Mouse (Mus musculus): Measurements from ENCODE around the gene Fbxo31. TPM values are rescaled to one million over a fixed set of nuclear protein-coding genes. Genes with fewer than 3 reads are reported as not detected.

Fbxo31 gene
- 13.9 and 15.0 TPM in 2 replicates for polyA plus RNA-seq (2016; fragmentation: Nextera tagmentation; extraction: Ambion mirVana)

DNA sequence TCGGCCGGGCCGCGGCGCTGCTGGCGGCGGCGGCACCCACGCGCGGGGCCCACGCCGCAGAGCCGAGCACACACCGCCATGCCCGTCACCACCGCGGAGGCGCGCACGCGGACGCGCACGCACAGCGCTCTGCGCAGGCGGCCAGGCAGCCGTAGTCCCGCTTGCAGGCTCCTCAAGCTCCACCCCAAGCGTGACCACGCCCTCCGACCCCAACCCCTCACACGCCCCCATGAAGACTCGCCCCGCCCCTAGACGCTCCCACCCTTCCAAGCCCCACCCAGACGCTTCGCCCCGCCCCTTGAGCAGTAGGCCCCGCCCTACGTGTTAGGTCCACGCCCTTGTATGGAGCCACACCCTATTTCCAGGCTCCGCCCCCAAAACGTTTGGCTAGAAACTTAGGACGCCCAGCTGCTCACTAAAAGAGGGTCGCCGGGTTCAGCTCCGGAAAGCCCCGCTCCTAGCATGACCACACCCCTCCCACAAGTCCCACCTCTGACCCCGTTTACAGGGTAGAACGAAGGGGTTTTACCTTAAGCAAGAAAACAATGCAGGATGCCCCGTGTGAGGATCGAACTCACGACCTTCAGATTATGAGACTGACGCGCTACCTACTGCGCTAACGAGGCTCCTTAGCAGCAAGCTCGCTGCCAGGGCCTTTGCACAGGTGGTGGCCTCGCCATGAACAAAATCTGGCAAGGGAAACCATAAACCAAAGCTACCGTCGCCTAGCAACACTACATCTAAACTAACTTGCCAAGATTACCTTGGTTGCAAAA lies at the start of gene Fbxo31:
Fbxo31 (minus strand) TSS at position 131 of the 776 bp plus-strand sequence.
- Histone ChIP-seq H3K9me3 (no peaks in the 10 kb centered on the region), H3K4me3 (peak within 1 kb of the TSS; percentile 90), H3K36me3 (replicated peaks) (no peaks in the 10 kb centered on the region), H3K4me1 (peaks cover 56% of the 10 kb centered on the region), H3K27ac (replicated peaks) (peak within 1 kb of the TSS; percentile 87), H3K27me3 (replicated peaks; ENCODE audit: low read depth, poor library complexity, severe bottlenecking) (no peaks in the 10 kb centered on the region)
- WGBS = under 1% methylated on average over 63 of the region's 63 CpGs
- peak; percentile 99 for DNase-seq (ENCODE audit: low spot score)

DNA sequence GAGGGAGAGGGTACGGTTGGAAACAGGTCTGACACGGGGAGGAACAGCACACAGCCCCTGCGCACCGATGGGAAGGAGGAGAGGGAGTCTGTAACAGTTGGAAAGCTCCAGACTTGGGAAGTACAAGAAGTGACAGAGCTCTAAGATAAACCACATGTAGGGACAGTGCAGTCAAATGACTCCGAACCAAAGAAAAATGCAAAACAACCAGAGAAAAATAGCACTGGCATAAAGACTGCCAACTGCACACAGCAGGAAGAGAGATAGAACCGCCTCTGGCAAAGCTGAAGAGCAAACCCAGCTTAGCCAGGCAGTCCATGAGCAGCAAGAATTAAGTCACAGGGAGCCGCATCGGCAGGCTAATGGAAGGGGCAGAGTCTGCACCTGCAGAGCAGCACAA lies 44.4 kb upstream of the Fbxo31 start:
- Histone ChIP-seq H3K27me3 (replicated peaks; ENCODE audit: low read depth, poor library complexity, severe bottlenecking) (no peaks in the 10 kb centered on the region), H3K4me1 (peaks cover 22% of the 10 kb centered on the region), H3K4me3 (no peak overlapping the region), H3K36me3 (replicated peaks) (peaks cover 60% of the 10 kb centered on the region), H3K27ac (replicated peaks) (no peak overlapping the region), H3K9me3 (no peaks in the 10 kb centered on the region)
- no peak for DNase-seq (ENCODE audit: low spot score)
- 93% methylated on average over 8 of the region's 8 CpGs for WGBS

DNA sequence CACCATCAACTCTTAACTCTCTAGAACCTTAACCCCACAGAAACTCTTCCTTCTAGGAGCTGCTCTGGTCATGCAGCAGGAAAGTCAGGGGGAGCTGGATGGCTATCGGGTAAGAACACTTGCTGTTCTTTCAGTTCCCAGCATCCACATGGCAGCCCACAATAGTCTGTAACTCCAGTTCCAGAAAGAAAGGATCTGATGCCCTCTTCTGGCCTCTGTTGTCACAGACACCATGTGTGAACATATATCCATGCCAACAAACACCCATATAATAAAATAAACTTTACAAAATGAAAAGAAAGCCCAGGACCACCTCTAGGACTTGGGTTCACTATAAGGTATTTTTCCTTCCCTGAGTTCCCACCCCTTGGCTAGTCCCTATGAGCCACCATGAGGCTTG lies 43.3 kb upstream of the Fbxo31 start:
- Histone ChIP-seq H3K27ac (replicated peaks) (no peak overlapping the region), H3K9me3 (no peaks in the 10 kb centered on the region), H3K4me3 (no peak overlapping the region), H3K4me1 (peaks cover 22% of the 10 kb centered on the region), H3K27me3 (replicated peaks; ENCODE audit: low read depth, poor library complexity, severe bottlenecking) (no peaks in the 10 kb centered on the region), H3K36me3 (replicated peaks) (peaks cover 60% of the 10 kb centered on the region)
- no peak for DNase-seq (ENCODE audit: low spot score)
- 74% methylated on average over 1 of the region's 1 CpGs for WGBS

DNA sequence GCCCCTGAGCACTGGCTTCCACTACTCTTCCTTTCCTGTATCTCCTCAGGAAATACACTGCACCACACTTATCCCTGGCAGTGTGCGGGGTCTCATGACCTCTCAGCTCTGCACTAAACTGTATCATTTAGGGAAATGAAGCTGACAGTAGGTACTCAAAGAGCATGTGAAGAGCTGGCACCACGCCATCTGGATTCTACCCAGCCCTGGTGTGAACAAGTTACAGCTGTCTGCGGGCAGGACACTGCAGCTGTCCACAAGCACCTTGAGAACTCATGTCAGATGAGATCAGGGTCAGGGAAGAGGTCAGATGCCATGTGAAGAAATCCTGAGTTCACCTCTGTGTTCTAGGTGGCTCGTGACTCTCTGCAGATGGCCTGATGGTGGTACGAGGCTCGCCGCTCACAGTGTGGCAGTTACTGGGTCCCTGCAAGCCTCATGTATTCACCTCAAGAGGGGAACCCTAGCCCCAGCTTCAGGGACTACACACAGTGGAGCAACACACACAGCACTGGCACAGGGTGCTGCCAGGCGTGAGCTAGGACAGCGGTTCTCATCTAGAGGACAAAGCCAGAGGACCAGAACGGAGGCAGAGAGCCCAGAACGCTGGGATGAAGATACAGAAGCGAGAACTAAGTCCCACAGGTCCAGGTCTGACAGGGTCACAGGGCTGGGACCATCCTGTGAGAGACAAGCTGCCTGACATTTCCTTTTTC lies 42.4 kb upstream of the Fbxo31 start:
- no peak for DNase-seq (ENCODE audit: low spot score)
- Histone ChIP-seq H3K9me3 (no peaks in the 10 kb centered on the region), H3K4me1 (peaks cover 14% of the 10 kb centered on the region), H3K36me3 (replicated peaks) (peaks cover 60% of the 10 kb centered on the region), H3K27ac (replicated peaks) (0 out of 2 replicates have a peak overlapping the region, but pooled peaks have one; percentile 16), H3K4me3 (no peak overlapping the region), H3K27me3 (replicated peaks; ENCODE audit: low read depth, poor library complexity, severe bottlenecking) (no peaks in the 10 kb centered on the region)
- 87% methylated on average over 12 of the region's 12 CpGs for WGBS

DNA sequence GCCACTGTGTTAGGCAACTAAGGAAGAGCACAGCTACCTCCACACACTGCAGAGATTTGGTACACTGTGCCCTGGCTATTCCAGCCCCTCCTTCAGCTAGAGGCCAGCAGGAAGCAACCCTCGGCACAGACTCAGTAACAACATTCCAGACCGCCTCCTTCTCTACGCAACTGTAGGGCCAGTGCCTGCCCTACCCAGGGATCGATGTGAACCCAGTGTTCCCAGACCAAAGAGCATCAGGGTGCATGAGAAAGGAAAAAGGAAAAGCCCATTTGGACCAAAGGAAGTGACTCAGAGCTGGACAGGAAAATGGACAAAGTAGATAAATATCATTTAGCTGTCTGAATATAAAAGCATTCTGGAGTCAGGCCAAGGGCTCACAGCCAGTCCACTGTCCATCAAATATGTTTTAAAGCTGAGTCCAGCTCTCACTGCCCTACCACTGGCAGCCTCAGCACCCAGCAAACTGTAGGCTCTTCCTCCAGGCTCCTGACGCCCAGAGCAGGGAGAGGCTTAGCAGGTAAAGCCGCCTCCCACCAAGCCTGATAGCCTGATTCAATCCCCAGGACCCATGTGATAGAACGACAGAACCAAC lies 40.9 kb upstream of the Fbxo31 start:
- Histone ChIP-seq H3K9me3 (no peaks in the 10 kb centered on the region), H3K36me3 (replicated peaks) (peaks cover 64% of the 10 kb centered on the region), H3K27ac (replicated peaks) (no peak overlapping the region), H3K4me1 (peaks cover 7% of the 10 kb centered on the region), H3K4me3 (no peak overlapping the region), H3K27me3 (replicated peaks; ENCODE audit: low read depth, poor library complexity, severe bottlenecking) (no peaks in the 10 kb centered on the region)
- no peak for DNase-seq (ENCODE audit: low spot score)
- 66% methylated on average over 7 of the region's 7 CpGs for WGBS

DNA sequence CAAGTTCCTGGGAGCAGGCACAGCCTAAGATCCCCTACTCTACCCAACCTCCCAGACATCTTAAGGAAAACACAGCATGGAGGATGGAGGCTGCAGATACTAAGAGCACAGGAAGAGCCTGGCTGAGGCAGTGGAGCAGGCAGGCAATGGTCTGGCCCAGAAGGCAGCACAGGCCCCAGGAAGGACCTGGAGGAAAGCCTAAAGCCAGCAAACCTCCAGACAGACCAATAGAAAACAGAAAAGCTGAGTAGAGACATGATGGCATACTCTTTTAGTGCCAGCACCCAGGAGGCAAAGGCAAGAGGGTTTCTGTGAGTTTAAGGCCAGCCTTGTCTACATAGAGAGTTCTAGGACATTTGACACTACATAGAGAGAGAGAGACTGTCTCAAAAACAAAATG lies 34.8 kb upstream of the Fbxo31 start:
- Histone ChIP-seq H3K27me3 (replicated peaks; ENCODE audit: low read depth, poor library complexity, severe bottlenecking) (no peaks in the 10 kb centered on the region), H3K36me3 (replicated peaks) (peaks cover 79% of the 10 kb centered on the region), H3K27ac (replicated peaks) (no peak overlapping the region), H3K4me3 (no peak overlapping the region), H3K4me1 (no peaks in the 10 kb centered on the region; the same call in 1 of the 2 replicates), H3K9me3 (no peaks in the 10 kb centered on the region)
- DNase-seq (ENCODE audit: low spot score) = no peak

DNA sequence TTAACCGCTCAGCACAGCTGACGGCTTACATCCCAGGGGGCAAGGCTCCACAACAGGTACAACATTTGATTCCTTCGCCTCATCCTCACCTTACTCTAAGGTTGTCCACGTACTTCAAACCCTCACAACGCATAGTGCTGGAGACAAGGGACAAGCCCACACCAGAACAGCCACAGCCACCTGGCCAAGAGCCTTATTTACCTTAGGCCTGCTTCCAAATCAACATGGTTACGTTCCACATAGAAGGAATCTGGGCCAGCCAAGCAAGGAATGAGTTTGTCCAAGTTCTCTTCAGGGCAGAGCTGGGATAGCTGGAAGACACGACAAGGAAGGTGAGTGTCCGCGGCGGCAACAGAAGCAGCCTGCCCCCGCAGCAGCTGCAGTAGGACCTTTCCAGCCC lies 31.3 kb upstream of the Fbxo31 start:
- 94% methylated on average over 11 of the region's 11 CpGs for WGBS
- H3K36me3 ChIP-seq (replicated peaks) = peaks cover 79% of the 10 kb centered on the region
- H3K4me3 ChIP-seq = no peak overlapping the region
- H3K27ac ChIP-seq (replicated peaks) = no peak overlapping the region
- H3K27me3 ChIP-seq (replicated peaks; ENCODE audit: low read depth, poor library complexity, severe bottlenecking) = no peaks in the 10 kb centered on the region
- no peak for DNase-seq (ENCODE audit: low spot score)
- no peaks in the 10 kb centered on the region for H3K9me3 ChIP-seq
- H3K4me1 ChIP-seq = no peaks in the 10 kb centered on the region; the same call in 1 of the 2 replicates

DNA sequence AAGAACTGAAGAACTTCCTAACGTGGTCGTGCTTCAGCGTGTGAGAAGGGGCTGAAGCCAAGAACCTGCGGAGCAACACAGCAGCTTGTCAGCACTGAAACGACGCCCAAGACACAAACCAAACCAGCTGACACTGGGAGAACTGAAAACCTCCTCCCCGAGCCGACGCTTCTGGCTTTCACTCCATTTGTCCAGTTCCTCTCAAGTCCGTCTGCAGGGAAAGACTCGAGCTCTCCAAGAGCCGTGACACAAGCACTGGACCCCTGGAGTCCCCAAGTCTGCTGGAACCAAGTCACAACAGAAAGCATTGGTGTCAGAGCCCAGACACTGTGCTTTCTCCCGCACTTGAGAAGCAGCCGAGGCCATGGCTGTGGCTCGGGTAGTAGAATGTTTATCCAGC lies 30.6 kb upstream of the Fbxo31 start:
- H3K4me1 ChIP-seq = no peaks in the 10 kb centered on the region; the same call in 1 of the 2 replicates
- no peak overlapping the region for H3K4me3 ChIP-seq
- H3K36me3 ChIP-seq (replicated peaks) = peaks cover 83% of the 10 kb centered on the region
- no peak overlapping the region for H3K27ac ChIP-seq (replicated peaks)
- no peaks in the 10 kb centered on the region for H3K9me3 ChIP-seq
- no peaks in the 10 kb centered on the region for H3K27me3 ChIP-seq (replicated peaks; ENCODE audit: low read depth, poor library complexity, severe bottlenecking)
- no peak for DNase-seq (ENCODE audit: low spot score)
- 93% methylated on average over 15 of the region's 15 CpGs for WGBS

DNA sequence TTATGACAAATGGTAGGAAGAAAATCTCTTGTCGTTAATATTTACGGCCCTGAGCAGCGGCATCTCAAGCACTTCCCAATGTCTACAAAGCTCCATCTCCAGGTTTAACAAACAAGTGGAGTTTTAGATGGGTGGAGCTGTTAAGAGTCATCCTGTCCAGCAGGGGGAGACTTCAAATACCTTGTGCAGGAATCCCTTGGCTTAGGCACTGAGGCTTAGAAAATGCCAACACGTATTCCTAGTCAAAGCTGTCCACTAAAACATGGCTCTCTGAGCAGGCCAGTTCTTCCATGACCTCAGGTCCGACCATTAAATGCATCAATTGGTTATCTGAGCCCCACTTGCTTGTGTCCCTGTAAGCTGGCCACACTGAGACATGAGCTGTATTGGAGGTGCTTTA lies 29.1 kb upstream of the Fbxo31 start:
- Histone ChIP-seq H3K27ac (replicated peaks) (no peak overlapping the region), H3K4me1 (no peaks in the 10 kb centered on the region), H3K9me3 (no peaks in the 10 kb centered on the region), H3K27me3 (replicated peaks; ENCODE audit: low read depth, poor library complexity, severe bottlenecking) (no peaks in the 10 kb centered on the region), H3K36me3 (replicated peaks) (peaks cover 97% of the 10 kb centered on the region), H3K4me3 (no peak overlapping the region)
- WGBS = 86% methylated on average over 5 of the region's 5 CpGs
- DNase-seq (ENCODE audit: low spot score) = no peak

DNA sequence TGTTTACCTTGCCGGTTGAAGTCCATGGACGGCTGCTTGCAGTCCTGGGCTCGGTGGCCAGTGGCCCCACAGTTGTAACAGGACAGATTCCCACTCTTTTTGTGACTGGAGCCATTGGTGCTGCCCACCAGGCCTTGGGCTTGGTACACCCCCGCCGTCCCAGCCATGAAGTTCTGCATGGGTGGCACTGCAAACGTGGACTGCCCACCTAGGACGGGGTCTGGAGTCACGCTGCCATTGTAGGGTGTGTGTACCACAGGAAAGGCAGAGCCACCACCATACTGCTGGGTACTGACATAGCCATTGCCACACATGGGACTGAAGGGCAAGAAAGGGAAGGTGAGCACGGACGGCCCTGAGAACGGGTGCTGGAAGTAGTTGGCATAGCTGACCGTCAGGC lies 25.2 kb upstream of the Fbxo31 start:
- no peaks in the 10 kb centered on the region for H3K27me3 ChIP-seq (replicated peaks; ENCODE audit: low read depth, poor library complexity, severe bottlenecking)
- H3K36me3 ChIP-seq (replicated peaks) = peaks cover 99% of the 10 kb centered on the region
- H3K4me1 ChIP-seq = no peaks in the 10 kb centered on the region
- H3K9me3 ChIP-seq = no peaks in the 10 kb centered on the region
- H3K4me3 ChIP-seq = no peak overlapping the region
- DNase-seq (ENCODE audit: low spot score) = no peak
- WGBS = 95% methylated on average over 12 of the region's 12 CpGs
- H3K27ac ChIP-seq (replicated peaks) = no peak overlapping the region

DNA sequence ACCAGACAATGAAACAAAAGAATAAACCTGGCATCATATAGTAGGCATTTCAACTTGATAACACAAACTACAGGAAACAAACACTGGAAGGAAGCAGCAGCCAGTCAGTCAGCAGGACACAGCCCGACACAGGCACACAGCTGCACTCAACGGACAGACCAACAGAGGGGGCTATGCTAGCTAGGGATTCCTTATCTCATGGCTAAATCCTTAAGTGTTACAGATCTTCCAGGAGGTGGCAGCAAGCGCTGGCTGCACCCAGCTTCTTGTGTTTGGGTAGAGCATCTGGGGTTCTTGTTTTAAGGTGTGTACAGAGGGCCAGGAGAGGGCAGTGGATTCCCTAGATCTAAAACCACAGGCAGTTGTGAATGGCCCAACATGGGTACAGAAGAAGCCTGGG lies 24.3 kb upstream of the Fbxo31 start:
- no peak overlapping the region for H3K27ac ChIP-seq (replicated peaks)
- no peaks in the 10 kb centered on the region for H3K9me3 ChIP-seq
- H3K4me1 ChIP-seq = no peaks in the 10 kb centered on the region
- no peaks in the 10 kb centered on the region for H3K27me3 ChIP-seq (replicated peaks; ENCODE audit: low read depth, poor library complexity, severe bottlenecking)
- DNase-seq (ENCODE audit: low spot score) = peak; percentile 67
- 36% methylated on average over 3 of the region's 3 CpGs for WGBS
- H3K4me3 ChIP-seq = no peak overlapping the region
- peaks cover 95% of the 10 kb centered on the region for H3K36me3 ChIP-seq (replicated peaks)

DNA sequence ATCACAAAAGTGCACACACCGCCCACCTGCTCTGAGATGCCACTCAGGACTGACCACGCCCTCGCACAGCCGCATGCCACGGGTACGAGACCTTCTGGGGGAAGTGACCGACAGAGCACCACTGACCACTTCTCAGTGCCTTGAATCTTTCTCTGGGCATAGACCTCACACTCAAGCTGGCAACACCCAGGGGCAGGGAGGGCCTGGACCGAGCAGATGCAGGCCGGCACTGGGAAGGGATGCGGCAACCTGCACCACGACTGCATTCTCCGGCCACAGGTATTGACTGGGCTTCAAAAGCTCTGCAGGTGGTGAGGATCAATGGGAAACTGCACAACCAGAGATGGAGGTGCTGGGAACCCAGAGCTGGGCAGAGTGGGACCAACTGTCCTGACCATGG lies 23.8 kb upstream of the Fbxo31 start:
- no peak overlapping the region for H3K27ac ChIP-seq (replicated peaks)
- H3K4me3 ChIP-seq = no peak overlapping the region
- H3K9me3 ChIP-seq = no peaks in the 10 kb centered on the region
- no peaks in the 10 kb centered on the region for H3K27me3 ChIP-seq (replicated peaks; ENCODE audit: low read depth, poor library complexity, severe bottlenecking)
- H3K36me3 ChIP-seq (replicated peaks) = peaks cover 95% of the 10 kb centered on the region
- DNase-seq (ENCODE audit: low spot score) = no peak
- no peaks in the 10 kb centered on the region for H3K4me1 ChIP-seq
- 94% methylated on average over 12 of the region's 12 CpGs for WGBS

DNA sequence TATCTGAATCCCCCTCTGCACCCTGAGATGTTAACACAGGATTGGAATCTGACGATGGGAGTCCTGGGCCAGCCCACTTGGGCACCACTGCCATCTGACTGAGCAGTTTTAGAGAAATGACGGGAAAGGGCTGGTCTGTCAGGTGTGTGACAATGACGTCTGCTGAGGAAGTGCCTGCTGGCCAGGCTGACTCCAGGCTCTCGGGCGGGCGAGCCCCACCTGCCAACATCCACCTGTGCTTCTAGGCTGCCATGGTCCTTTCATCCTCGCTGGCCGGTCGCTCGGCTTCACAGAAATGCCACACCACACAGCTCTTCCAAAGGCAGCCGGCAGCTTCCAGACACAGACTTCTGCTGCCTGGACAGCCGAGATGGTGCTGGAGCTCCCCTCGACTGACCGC lies 21.2 kb upstream of the Fbxo31 start:
- Histone ChIP-seq H3K27ac (replicated peaks) (no peak overlapping the region), H3K36me3 (replicated peaks) (peaks cover 92% of the 10 kb centered on the region), H3K27me3 (replicated peaks; ENCODE audit: low read depth, poor library complexity, severe bottlenecking) (no peaks in the 10 kb centered on the region), H3K9me3 (no peaks in the 10 kb centered on the region), H3K4me3 (no peak overlapping the region), H3K4me1 (no peaks in the 10 kb centered on the region)
- no peak for DNase-seq (ENCODE audit: low spot score)
- 91% methylated on average over 14 of the region's 14 CpGs for WGBS
